Mouse (Mus musculus) erythroblast, adult 5-6 weeks (primary cell): ENCODE results near the gene Adgrv1. TPM values are rescaled to one million over a fixed set of nuclear protein-coding genes. Genes with fewer than 3 reads are reported as not detected.

Source experiments
- ATAC-seq: replicated peaks from 2 replicates; pipeline ENCODE4 v1.8.0; 2016; ENCODE audit warnings: moderate number of reproducible peaks, mild to moderate bottlenecking, moderate TSS enrichment, inconsistent platforms; ENCODE audit not compliant: poor library complexity, low FRiP score, severe bottlenecking
- total RNA-seq, 2 experiments: library from RNA; stranded (forward) in 1 of 2; stranded (reverse) in 1 of 2; fragments of 150-400 nt in 1 of 2; fragments of 200-764, 138-1000 nt in 1 of 2; gene quantifications; 2 replicates each; pipeline versions ENCODE4 v1.2.3 to v1.2.4; 2015 to 2017; ENCODE audit warnings: low replicate concordance in 2 of 2

The Adgrv1 gene
- total RNA-seq, 2 experiments from 2014 or later = 1.0 TPM; not detected in 1

- no peak for ATAC-seq
Measured at GRCm38 (mm10) chr13:81437088-81437487, 195.9 kb downstream of the Adgrv1 start.

DNA sequence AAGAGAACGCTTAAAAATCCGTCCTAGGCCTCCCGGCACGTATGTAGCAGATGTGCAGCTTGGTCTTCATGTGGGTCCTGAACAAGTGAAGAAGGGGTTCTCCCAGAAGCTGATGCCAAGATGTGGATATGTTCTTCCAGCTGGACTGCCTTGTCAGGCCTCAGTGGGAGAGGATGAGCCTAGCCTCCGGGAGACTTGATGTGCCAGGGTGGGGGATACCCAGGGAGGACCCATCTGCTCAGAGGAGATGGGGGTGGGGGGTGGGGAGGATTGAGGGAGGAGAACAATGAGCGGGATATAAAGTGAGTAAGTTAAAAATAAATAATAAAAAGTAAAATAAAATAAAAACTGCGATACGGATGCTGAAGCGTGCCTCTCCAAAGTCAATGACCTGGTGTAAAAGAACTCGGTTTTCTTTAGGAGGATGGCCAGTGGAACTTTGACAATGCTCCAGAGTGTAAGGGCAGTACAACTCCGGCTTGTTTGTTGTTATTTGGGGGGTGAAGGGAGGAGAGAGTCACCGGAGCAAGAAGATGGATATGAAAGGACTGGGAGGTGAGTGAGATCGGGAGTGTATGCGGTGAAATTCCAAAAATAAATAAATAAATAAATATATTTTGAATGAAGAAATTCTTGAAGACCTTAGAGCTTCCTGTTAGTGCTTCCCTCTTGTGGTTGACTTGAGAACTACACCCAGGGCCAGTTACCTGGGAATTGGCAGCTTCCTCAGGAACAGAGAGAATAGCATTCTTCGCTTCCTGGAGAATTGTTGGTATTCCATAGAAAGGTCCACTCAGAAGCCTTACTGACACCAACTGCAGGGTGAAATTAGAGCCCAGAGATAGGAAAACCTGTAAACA lies 205.8 kb downstream of the Adgrv1 start:
- no peak for ATAC-seq

DNA sequence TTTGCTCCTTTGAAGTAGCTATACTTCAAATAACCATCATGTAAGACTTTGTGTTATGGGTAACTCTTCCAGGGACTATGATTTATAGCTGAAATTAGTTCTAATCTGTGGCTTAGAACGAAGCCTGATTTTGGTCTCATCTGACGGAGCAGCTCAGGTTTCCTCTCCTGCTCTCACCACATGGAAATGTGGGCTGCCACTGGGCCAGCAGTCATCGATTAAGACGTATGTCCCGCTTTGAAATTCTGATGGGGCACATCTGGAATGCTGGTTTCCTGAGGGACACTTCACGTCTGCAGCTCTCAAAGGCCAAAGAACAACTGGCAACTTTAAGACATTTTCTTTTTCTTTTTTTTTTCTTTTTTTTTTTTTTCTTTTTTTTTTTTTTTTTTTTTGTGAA lies 207.8 kb downstream of the Adgrv1 start:
- ATAC-seq = no peak

DNA sequence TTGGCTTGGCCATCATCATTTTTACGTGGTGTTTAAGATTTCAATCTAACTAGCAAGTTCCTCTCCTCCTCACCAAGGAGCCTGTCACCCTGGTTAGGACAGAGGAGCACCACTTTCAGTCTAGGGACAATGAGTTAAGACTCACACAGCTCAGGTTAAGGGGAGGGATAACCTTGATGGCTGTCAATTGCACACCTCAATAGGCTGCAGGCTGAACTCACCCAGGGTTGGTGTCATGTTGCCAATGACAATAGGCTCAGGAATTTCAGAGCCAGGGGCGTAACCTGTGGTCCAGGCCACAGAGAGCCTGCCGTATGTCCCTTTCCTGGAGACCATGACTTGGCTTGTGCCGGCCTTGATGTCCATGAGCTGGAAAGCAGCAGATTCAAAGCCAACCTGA lies 209.0 kb downstream of the Adgrv1 start:
- no peak for ATAC-seq

DNA sequence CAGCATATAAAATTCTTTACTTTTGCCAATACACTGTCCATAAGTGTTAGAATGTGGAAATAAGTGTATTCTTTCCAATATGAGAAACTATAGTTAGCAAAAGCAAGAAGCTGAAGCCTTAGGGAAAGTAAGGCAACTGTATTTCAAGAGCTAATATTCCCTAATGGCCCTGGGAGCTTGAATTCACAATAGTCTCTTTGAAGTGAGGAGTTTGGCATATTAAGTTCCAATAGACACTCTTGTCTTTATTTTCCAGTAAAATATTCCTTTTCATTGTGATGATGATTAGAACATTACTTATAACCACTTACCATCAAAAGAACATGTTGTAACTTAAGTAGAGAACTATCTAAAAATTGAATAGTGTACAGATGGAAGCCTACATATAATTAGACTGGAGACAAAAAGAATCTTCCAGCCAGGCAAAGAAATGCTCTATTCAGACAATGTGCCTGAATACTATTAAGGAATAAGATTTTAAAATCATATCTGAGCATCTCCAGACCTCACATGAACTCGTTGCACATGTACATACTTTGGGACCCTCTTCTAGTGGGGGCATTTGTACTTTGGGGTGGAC lies 225.0 kb downstream of the Adgrv1 start:
- no peak for ATAC-seq

- ATAC-seq = no peak
Measured at GRCm38 (mm10) chr13:81402826-81403225, 230.1 kb downstream of the Adgrv1 start.

DNA sequence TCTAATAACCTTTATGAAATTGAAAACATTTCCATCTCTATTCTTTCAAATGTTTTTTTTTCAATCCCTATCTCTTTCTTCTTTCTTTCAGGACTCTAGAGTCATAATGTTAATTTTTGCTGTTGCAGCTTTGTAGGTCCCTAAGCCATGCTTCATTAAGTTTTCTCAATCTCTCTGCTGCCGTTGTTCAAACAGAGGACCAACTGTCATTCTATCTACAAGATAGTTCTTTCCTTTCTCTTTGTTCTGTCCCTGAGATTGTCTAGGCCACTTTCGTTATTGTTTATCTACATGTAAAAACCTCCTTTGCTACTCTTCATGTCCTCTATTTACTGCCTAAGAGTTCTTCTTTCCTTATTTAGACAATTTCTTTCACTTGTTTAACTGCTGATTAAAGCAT lies 230.8 kb downstream of the Adgrv1 start:
- no peak for ATAC-seq

- ATAC-seq = no peak
Measured at GRCm38 (mm10) chr13:81401742-81402141, 231.2 kb downstream of the Adgrv1 start.

- no peak for ATAC-seq
Measured at GRCm38 (mm10) chr13:81385597-81386362, 247.2 kb downstream of the Adgrv1 start.

DNA sequence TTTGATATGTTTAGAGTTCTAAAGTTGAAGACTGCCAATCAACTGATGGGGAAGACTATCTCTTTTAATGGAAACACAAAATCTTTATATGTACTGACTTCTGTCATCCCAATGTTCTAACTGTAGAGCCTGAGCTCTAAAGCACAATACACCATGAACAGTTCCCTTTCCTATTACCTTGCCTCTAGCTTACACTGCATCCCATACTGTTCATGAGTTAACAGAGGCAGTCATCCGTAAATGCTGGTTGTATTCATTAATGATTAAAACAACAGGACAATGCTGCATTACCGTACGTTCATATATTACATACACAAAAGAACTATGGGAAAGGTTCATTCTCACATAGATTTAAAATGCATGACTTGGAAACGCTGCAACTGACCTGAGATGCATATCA lies 251.1 kb downstream of the Adgrv1 start:
- no peak for ATAC-seq

DNA sequence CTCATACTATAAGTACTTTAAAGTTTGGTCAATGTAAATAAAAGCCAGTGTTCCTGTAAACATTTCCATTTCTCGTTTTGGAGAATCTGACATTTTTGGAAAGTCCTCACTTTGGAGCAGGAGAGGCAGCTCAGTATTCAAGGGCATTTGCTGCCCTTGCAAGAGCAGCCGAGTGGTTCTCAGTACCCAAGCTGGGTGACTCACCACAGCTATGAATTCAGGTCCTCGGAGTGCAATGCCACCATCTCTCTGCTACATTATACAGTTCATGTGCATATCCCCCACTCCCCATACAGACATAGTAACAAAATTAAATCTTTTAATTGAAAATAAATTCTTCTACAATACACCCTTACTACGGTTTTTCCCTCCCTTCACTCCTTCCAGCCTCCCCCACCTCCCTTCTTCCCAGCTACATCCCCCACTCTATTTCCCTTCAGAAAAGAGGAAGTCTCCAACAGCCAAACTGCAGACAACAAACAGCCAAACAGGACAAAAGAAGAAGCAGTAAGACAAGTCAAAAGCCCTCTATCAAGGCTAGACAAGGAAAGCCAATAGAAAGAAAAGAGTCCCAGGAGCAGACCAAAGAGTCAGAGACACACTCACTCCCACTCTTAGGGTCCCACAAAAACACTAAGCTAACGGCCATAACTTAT lies 262.0 kb downstream of the Adgrv1 start:
- no peak for ATAC-seq

GRCm38 (mm10) chr13:81370196-81370595 lies 262.8 kb downstream of the Adgrv1 start:
- ATAC-seq = no peak

DNA sequence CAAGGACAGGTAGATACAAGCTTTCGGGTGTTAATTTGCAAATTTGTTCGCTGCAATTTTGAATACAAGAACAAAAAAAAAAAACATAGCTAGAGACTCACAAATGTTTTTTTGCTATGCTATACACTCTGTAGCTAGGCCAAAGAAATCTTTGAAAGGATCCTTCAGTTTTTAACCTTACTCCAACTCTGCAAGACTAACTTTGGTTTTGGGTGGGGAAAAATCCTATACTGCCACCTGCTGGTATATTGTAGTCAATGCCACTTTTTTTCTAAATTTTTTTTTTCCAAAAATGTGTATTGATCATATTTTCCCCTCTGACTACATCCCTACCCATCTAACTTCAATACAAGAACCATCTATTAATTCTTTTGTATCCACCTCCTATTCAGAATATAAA lies 263.4 kb downstream of the Adgrv1 start:
- ATAC-seq = no peak

DNA sequence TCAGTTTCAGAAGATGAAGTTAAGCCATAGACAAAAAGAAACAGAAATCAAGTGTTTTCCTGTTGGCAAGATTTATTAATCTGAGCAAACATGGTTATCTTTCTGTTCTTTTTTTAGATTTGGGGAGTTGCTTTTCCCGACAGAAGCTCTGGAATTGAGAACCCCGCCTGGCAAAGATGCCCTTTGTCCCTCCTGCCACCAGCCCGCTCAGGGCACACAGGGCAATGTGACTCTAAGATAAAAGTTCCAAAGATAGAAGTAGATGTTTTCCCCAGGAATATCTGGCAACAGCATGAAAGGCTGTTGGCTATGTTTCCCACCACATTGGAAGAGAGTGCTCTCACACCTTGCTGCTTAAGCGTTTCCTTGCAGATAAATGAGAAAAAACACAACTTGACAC lies 264.0 kb downstream of the Adgrv1 start:
- ATAC-seq = no peak

DNA sequence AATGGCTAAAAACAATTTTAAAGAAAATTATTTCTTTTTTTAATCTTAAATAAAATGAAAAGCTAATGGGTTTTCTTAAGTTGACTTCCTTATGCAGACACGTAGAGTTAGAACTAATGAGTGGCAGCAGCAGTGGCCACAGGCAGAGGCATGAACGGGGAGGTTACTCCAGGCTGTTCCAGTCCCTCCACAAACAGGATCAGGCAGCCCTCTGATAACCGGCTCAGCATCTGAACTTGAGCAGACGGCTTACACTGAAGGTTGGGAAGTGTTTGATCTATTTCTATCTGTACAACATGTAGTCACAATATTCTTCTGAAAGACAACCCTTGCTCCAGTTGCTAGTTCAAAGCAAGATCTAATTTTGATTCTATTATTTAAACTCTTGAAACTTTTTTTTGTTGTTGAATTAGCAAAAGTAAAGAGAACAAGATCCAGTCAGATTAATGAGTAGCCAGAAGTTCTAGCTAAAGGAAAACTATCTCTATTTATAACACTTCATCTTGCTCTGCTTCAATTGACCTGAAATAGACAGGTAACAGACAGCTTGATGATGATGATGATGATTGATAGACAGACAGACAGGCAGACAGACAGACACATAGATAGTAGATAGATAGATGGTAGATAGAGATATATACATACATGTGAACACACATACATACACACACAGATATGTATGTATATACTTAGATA lies 265.1 kb downstream of the Adgrv1 start:
- no peak for ATAC-seq

- no peak for ATAC-seq
Measured at GRCm38 (mm10) chr13:81360338-81360737, 272.6 kb downstream of the Adgrv1 start.

DNA sequence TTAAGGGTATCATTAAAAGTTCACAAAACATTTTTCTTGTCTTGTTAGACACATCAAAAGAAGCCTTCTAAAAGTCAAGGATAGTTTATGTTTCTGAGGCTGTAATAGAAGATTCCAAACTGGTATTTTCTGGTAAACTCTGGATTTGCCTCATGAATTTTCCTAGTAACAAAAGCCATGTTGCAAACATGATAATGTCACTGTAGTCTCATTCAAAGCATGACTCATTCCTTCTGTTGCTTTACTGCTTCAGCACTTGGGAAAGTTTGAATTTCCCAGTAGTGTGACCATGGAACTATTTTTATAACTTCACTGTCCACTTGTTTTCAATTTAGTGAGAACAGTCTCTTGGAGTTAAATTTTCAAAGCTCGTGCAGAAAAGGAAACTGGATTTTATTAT lies 274.2 kb downstream of the Adgrv1 start:
- no peak for ATAC-seq

- no peak for ATAC-seq
Measured at GRCm38 (mm10) chr13:81358365-81358764, 274.6 kb downstream of the Adgrv1 start.

GRCm38 (mm10) chr13:81357215-81357614 lies 275.7 kb downstream of the Adgrv1 start:
- no peak for ATAC-seq

DNA sequence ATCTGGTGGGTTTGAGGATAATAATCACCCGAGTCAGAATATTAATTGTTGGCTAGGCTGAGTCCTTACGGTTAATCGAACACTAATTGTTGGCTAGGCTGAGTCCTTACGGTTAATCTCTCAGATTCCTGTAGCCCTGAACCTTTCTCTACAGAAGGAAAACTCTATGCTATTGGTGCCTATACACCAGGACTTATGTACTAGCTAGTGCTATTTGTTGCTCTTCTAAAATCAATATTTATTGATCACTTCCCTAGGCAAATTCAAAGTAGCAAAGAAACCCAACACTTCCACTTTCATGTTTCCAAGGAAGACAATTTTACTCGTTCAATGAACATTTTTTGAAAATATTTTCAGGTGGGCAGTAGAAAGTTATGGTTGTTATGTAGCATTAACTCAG lies 278.4 kb downstream of the Adgrv1 start:
- no peak for ATAC-seq
